Mouse (Mus musculus) midbrain, embryonic 16.5 days (tissue): ENCODE data around the gene Lad1. TPM values are rescaled to one million over a fixed set of nuclear protein-coding genes. Genes with fewer than 3 reads are reported as not detected.

Experiments used
- ATAC-seq: fragments of 200-750 bp; cut with Nextera tagmentation; 2 replicates; pipeline ENCODE4 v1.8.0; 2017; ENCODE audit warnings: moderate TSS enrichment
- H3K27ac ChIP-seq: fragments of 300-500 bp; sonication (generic); 2 replicates; pipeline ENCODE4 v1.5.1; 2014; ENCODE audit warnings: mild to moderate bottlenecking, low read length, mixed read lengths
- H3K27me3 ChIP-seq: fragments of 300-500 bp; sonication (generic); 2 replicates; pipeline ENCODE4 v1.6.1; 2014; ENCODE audit warnings: low read depth, low read length, mixed read lengths; ENCODE audit not compliant: control insufficient read depth, insufficient read depth
- H3K36me3 ChIP-seq: fragments of 300-500 bp; sonication (generic); 2 replicates; pipeline ENCODE4 v1.6.1; 2014; ENCODE audit warnings: mild to moderate bottlenecking, low read length, moderate library complexity, mixed read lengths; ENCODE audit not compliant: control insufficient read depth, insufficient read depth
- H3K4me1 ChIP-seq: fragments of 300-500 bp; sonication (generic); 2 replicates; pipeline ENCODE4 v1.6.1; 2014; ENCODE audit warnings: mild to moderate bottlenecking, low read length, mixed read lengths; ENCODE audit not compliant: control insufficient read depth, insufficient read depth
- H3K4me2 ChIP-seq: fragments of 300-500 bp; sonication (generic); 2 replicates; pipeline ENCODE4 v1.6.1; 2014; ENCODE audit warnings: mild to moderate bottlenecking, low read length, mixed read lengths
- H3K4me3 ChIP-seq: fragments of 300-500 bp; sonication (generic); 2 replicates; pipeline ENCODE4 v1.5.1; 2014; ENCODE audit warnings: low read depth, mild to moderate bottlenecking, low read length, moderate library complexity, mixed read lengths
- H3K9ac ChIP-seq: fragments of 300-500 bp; sonication (generic); 2 replicates; pipeline ENCODE4 v1.6.1; 2014; ENCODE audit warnings: low read depth, low read length, mixed read lengths
- H3K9me3 ChIP-seq: fragments of 300-500 bp; sonication (generic); replicated peaks from 2 replicates; pipeline ENCODE4 v1.6.1; 2014; ENCODE audit warnings: mild to moderate bottlenecking, low read length, mixed read lengths; ENCODE audit not compliant: control insufficient read depth, poor library complexity, severe bottlenecking
- WGBS: fragments of 180-500 bp; shearing (Covaris S2); extraction: QIAGEN DNeasy Blood & Tissue Kit; methylation state at CpG from one replicate; pipeline ENCODE4 v1.1.7; 2014; 5-methylcytosine and 5-hydroxymethylcytosine counted together
- polyA plus RNA-seq: library from polyadenylated mRNA; unstranded; fragments of >200 nt; fragmentation: Nextera tagmentation; extraction: Ambion mirVana; gene quantifications from 2 replicates; pipeline ENCODE4 v1.2.1, GENCODE M21; 2015

The Lad1 gene
- polyA plus RNA-seq, 1 experiment from 2014 or later = 0.95 TPM

DNA sequence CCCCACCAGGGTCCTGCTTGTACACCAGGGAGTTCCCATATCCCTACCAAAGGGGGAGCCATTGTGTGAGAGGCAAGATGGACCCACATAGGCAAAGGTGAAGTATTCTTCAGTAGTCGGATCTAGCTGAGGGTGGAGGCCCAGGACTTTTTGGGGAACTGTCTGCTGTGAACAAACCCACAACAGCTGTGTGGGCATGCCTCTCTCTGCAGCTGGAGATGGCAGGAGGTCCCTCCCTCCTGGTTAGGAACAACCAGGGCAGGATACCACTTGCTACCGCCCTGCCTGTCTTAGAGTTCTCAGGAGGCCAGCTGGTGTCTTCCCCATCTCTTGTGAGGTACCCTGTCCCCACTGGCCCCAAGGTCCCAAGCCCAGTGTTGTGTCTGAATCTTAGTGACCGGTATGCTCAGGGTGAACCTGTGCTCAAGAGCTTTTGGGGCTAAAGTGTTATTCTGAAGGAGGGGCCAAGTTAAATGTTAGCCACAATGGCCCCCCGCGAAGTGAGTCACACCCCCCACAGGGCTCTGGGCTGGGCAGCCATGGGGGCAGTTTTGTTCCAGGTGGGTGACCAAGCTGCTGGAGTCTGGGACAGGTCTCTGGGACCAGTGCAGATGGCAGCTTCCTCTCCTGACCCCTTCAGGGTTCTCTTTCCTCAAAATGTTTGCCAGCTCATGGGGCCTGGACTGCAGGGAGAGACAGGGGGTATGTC, 4.6 kb upstream of the Lad1 start:
- Histone ChIP-seq H3K4me3 (no peak overlapping the region), H3K36me3 (no peaks in the 10 kb centered on the region), H3K27ac (no peak overlapping the region), H3K9ac (no peak overlapping the region), H3K27me3 (peaks cover 14% of the 10 kb centered on the region), H3K4me2 (no peak overlapping the region), H3K4me1 (peaks cover 7% of the 10 kb centered on the region; the same call in 1 of the 2 replicates), H3K9me3 (no peaks in the 10 kb centered on the region)
- 91% methylated on average over 5 of the region's 5 CpGs for WGBS
- no peak for ATAC-seq

DNA sequence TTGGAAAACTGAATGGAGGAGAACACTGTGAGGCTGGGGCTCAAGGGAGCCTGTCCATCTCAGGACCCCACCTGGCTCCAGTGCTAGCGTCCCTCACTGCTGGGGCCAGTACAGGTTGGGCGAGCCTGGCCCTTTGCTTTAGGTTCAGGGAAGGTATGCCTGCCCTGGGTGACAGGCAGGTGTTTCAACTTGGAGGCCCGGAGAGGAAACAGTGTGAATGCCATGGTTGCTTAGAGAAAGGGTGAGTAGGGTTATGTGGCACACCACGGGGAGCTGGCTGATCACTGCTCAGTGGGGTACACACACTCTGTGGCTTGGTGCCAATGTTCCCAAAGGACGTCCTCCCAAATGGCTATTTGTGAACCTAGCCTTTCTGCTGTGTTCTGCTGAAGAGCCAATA, 3.9 kb upstream of the Lad1 start:
- no peaks in the 10 kb centered on the region for H3K9me3 ChIP-seq

DNA sequence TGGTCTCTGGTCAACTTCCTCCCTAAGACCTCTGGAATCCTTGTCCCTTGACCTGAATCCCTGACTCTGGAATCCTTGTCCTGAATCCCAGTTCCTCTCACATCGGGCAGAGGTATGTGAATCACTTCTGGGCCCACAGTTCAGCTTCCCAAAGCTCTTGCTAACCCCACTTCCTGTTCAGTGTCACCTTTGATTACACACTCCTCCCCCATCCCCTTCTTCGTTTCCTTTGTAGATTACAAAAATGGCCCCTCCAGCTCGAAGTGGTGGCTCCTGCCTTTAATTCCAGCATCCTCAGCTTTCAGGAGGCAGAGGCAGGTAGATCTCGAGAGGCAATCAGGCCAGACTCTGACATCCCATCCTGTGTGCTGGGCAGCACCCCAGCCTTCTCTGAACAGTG, 803 bp upstream of the Lad1 start:
- Histone ChIP-seq H3K4me1 (peaks cover 10% of the 10 kb centered on the region; the same call in 1 of the 2 replicates), H3K9ac (no peak overlapping the region), H3K36me3 (no peaks in the 10 kb centered on the region), H3K4me3 (no peak overlapping the region), H3K27ac (no peak overlapping the region), H3K9me3 (no peaks in the 10 kb centered on the region), H3K27me3 (peaks cover 28% of the 10 kb centered on the region), H3K4me2 (no peak overlapping the region)
- ATAC-seq = no peak
- 80% methylated on average over 4 of the region's 4 CpGs for WGBS

More for the DNA sequence above, 3.9 kb upstream of the Lad1 start:
- whole genome bisulfite sequencing = 83% methylated on average over 5 of the region's 5 CpGs
- Histone ChIP-seq H3K9ac (no peak overlapping the region), H3K36me3 (no peaks in the 10 kb centered on the region), H3K4me3 (no peak overlapping the region), H3K4me1 (peaks cover 10% of the 10 kb centered on the region; the same call in 1 of the 2 replicates), H3K27me3 (peaks cover 15% of the 10 kb centered on the region), H3K4me2 (no peak overlapping the region), H3K27ac (no peak overlapping the region)
- ATAC-seq = no peak

DNA sequence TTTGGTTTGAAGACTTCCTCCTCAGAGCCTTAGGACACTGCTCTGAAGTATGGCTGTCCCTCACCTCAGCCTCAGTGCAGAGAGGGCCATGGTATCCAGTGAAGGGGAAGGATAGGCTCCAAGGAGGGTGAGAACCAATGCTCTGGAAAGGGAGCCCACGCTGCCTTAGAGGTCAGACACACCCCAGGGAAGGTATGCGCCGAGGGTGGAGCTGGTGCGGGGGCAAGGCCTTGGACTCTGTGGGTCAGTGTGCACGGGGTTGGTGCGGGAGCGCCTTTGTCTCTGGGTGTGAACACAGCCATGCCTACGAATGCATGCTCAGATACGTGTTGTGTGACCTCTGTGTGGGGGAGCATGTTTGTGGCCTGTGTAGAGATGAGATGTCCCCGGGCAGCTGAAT, 1.7 kb downstream of the Lad1 start:
- no peak for ATAC-seq
- Histone ChIP-seq H3K27me3 (peaks cover 28% of the 10 kb centered on the region), H3K4me1 (peaks cover 10% of the 10 kb centered on the region; the same call in 1 of the 2 replicates), H3K9ac (no peak overlapping the region), H3K36me3 (no peaks in the 10 kb centered on the region), H3K4me3 (no peak overlapping the region), H3K4me2 (no peak overlapping the region), H3K27ac (no peak overlapping the region), H3K9me3 (no peaks in the 10 kb centered on the region)
- WGBS = 87% methylated on average over 10 of the region's 10 CpGs

DNA sequence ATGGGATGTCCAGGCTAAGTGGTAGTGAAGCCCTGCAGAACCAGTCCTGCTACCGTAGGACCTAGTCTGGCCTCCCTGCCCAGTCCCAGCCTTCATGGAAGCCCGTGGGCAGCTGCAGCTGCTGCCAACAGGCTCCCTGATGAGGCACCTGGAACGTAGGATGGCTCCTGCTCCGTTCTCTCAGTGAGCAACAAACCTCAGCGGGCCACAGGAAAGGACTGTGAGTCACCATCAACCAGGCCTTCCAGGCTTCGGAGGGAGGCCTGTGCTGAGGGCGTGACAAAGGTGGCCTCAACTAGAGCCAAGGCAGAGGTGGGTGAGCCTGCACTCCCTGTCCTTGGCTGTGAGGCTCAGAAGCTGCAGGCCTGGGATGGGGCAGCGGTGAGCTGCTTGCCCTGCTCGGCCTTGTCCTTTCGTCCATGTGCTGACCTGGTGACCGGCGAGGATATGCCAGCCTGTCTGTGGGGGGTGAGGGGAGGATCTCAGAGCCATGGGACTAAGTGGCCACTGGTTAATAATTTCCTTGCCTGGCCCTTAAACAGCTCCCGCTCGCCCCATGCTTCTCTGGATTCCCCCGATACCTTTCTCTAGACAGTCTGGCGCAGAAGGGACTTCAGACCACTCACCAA, 2.5 kb downstream of the Lad1 start:
- H3K4me1 ChIP-seq = peaks cover 10% of the 10 kb centered on the region; the same call in 1 of the 2 replicates
- H3K9me3 ChIP-seq = no peaks in the 10 kb centered on the region
- peaks cover 28% of the 10 kb centered on the region for H3K27me3 ChIP-seq
- 88% methylated on average over 16 of the region's 16 CpGs for WGBS
- H3K4me2 ChIP-seq = no peak overlapping the region
- ATAC-seq = no peak
- no peaks in the 10 kb centered on the region for H3K36me3 ChIP-seq
- H3K27ac ChIP-seq = no peak overlapping the region
- no peak overlapping the region for H3K4me3 ChIP-seq
- no peak overlapping the region for H3K9ac ChIP-seq

DNA sequence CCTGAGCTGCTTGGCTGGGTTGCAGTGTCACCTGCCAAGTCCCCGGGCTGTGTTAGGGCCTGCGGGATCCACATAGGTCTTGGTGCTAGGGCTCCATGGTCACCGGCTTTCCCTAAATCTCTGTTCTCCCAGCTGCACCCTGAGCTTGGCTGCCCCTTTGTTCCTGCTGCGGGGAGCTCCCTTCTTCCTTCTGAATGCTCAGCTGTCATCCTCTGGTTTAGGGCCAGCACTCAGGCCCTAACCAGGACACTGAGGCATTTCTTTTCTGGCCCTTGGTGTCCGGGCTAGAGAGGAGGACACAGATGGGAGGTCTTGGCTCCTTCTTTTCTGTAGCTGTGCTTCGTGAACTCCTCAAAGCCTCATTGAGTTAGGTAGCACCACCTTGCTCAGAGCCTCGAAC, 3.4 kb downstream of the Lad1 start:
- Histone ChIP-seq H3K4me1 (peaks cover 10% of the 10 kb centered on the region; the same call in 1 of the 2 replicates), H3K27ac (no peak overlapping the region), H3K36me3 (no peaks in the 10 kb centered on the region), H3K9me3 (no peaks in the 10 kb centered on the region), H3K9ac (no peak overlapping the region), H3K27me3 (peaks cover 27% of the 10 kb centered on the region), H3K4me3 (no peak overlapping the region), H3K4me2 (no peak overlapping the region)
- no peak for ATAC-seq
- 80% methylated on average over 7 of the region's 7 CpGs for WGBS

DNA sequence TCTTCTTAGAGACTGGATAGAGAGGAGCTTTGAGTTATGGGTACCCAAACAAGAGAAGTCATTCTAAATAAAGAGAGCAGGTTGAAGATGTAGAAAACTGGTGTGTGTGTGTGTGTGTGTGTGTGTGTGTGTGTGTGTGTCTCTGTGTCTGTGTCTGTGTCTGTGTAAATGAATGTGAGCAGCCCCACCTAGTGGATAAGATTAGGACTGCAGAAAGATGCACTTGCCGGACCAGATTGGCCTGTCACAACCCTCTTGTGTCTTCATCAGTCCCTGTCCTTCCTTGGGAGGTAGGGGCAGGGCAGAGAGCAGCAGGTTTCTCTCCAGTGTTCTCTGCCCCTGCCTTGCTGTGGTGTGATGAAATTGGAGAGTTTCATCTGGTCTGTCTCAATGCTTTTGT, 10.5 kb downstream of the Lad1 start:
- H3K4me2 ChIP-seq = no peak overlapping the region
- no peak for ATAC-seq
- no peak overlapping the region for H3K9ac ChIP-seq
- no peaks in the 10 kb centered on the region for H3K36me3 ChIP-seq
- no peaks in the 10 kb centered on the region for H3K9me3 ChIP-seq
- no peaks in the 10 kb centered on the region for H3K4me1 ChIP-seq
- WGBS = 20% methylated on average over 1 of the region's 1 CpGs
- no peaks in the 10 kb centered on the region for H3K27me3 ChIP-seq
- H3K4me3 ChIP-seq = no peak overlapping the region
- H3K27ac ChIP-seq = no peak overlapping the region

DNA sequence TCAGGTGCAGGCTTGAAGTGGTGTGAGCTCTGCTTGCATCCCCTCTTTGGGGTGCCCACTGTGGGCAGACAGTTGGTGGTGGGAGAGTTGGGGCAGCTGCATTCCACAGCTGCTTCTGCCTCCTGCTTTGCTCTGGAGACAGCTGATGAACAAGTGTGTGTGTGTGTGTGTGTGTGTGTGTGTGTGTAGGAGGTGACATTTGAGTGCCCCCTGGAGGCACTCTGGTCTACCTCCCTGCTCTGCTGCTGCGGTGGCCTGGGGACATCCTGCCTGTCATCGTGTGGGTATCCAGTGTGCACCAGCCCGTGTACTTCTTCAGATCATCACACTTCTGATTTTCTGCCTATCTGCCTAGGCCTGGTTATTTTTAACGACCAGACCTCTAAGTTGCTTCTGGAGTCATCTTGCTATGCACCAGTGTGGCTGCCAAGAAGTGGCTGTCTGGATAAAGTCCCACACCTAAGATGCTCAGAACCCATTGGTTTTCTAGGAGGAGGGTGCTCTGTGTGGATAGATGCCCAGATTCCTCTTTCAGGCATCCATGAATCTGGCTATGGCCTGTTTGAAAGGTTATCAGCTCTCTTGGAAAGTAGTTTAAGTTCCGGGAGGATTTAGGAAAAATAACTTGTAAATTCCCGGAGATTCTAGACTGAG, 15.9 kb downstream of the Lad1 start:
- Histone ChIP-seq H3K4me1 (no peaks in the 10 kb centered on the region), H3K36me3 (no peaks in the 10 kb centered on the region), H3K27ac (no peak overlapping the region), H3K4me3 (no peak overlapping the region), H3K4me2 (no peak overlapping the region), H3K9ac (no peak overlapping the region), H3K9me3 (no peaks in the 10 kb centered on the region), H3K27me3 (no peaks in the 10 kb centered on the region)
- WGBS = 74% methylated on average over 6 of the region's 6 CpGs
- no peak for ATAC-seq

DNA sequence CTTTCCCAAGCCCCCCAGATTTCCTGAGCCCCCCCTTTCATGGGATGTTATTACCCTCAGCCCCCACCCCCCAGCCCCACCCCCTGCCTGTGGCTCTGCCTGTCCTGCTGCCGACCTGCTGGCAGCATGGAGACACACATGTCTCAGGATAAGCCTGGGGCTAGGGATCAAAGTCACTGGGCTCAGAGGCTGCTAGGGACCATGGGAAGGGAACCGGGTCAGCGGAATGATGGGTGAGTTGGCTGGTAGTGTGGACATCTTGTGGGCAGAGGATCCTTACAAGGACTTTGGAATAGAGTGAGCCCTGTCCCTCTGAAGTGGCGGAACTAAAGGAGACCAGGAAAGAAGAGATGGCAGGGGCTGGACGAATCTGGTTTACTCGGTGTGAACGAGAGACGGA, 16.6 kb downstream of the Lad1 start:
- H3K27ac ChIP-seq = no peak overlapping the region
- H3K27me3 ChIP-seq = no peaks in the 10 kb centered on the region
- no peak overlapping the region for H3K4me3 ChIP-seq
- no peaks in the 10 kb centered on the region for H3K4me1 ChIP-seq
- WGBS = 82% methylated on average over 8 of the region's 8 CpGs
- H3K4me2 ChIP-seq = no peak overlapping the region
- ATAC-seq = no peak
- H3K36me3 ChIP-seq = no peaks in the 10 kb centered on the region
- no peak overlapping the region for H3K9ac ChIP-seq
- H3K9me3 ChIP-seq = no peaks in the 10 kb centered on the region
